In genomic region chr2:134989650-134990292, GRCm38 (mm10) we compare ENCODE assay signal across 18 mouse cellular contexts.
"Had no signal": no experiment of that assay in that cellular context is flagged by ENCODE, and none has a peak within 500 bp of the region (broad histone marks: within the 10 kb centered on the region; RNA-seq: fewer than 3 reads in every experiment).

No protein-coding gene starts in this region.

- DNase-seq: kidney, adult 8-10 months; kidney, postnatal 10 days; kidney, postnatal 36 days; lung, adult 18-20 months; lung, postnatal 10 days; lung, postnatal 36 days; retina, postnatal 1 day; thymus, adult 18-20 months; thymus, postnatal 36 days had no signal

- H3K4me3 ChIP-seq: kidney, embryonic 15.5 days; left cerebral cortex, adult 2 months; lung, embryonic 15.5 days; megakaryocyte, embryonic 14.5 days; midbrain, embryonic 10.5 days; midbrain, embryonic 13.5 days; myocyte; neural tube, embryonic 13.5 days had no signal

- H3K36me3 ChIP-seq: kidney, embryonic 15.5 days; lung, embryonic 15.5 days; midbrain, embryonic 10.5 days; midbrain, embryonic 13.5 days; neural tube, embryonic 13.5 days had no signal

- ATAC-seq: midbrain, embryonic 13.5 days; midbrain, embryonic 16.5 days had no signal

- H3K9ac ChIP-seq: kidney, embryonic 15.5 days; lung, embryonic 15.5 days; midbrain, embryonic 13.5 days; neural tube, embryonic 13.5 days had no signal

- H3K27me3 ChIP-seq: kidney, embryonic 15.5 days; lung, embryonic 15.5 days; megakaryocyte, embryonic 14.5 days; midbrain, embryonic 13.5 days; neural tube, embryonic 13.5 days had no signal

- H3K9me3 ChIP-seq: kidney, embryonic 15.5 days; lung, embryonic 15.5 days; megakaryocyte, embryonic 14.5 days; midbrain, embryonic 10.5 days; midbrain, embryonic 13.5 days; neural tube, embryonic 13.5 days had no signal

- H3K4me2 ChIP-seq: kidney, embryonic 15.5 days; lung, embryonic 15.5 days; midbrain, embryonic 13.5 days; neural tube, embryonic 13.5 days had no signal

- H3K4me1 ChIP-seq: kidney, embryonic 15.5 days; lung, embryonic 15.5 days; megakaryocyte, embryonic 14.5 days; midbrain, embryonic 10.5 days; midbrain, embryonic 13.5 days had no signal

- H3K27ac ChIP-seq: kidney, embryonic 15.5 days; left cerebral cortex, adult 2 months; lung, embryonic 15.5 days; midbrain, embryonic 10.5 days; midbrain, embryonic 13.5 days; neural tube, embryonic 13.5 days had no signal
